Mouse (Mus musculus): ENCODE measurements around the gene Mtf1. TPM values are rescaled to one million over a fixed set of nuclear protein-coding genes. Genes with fewer than 3 reads are reported as not detected.

Gene Mtf1
- polyA plus RNA-seq, 1 experiment from 2014 or later, result 14.1 TPM

DNA sequence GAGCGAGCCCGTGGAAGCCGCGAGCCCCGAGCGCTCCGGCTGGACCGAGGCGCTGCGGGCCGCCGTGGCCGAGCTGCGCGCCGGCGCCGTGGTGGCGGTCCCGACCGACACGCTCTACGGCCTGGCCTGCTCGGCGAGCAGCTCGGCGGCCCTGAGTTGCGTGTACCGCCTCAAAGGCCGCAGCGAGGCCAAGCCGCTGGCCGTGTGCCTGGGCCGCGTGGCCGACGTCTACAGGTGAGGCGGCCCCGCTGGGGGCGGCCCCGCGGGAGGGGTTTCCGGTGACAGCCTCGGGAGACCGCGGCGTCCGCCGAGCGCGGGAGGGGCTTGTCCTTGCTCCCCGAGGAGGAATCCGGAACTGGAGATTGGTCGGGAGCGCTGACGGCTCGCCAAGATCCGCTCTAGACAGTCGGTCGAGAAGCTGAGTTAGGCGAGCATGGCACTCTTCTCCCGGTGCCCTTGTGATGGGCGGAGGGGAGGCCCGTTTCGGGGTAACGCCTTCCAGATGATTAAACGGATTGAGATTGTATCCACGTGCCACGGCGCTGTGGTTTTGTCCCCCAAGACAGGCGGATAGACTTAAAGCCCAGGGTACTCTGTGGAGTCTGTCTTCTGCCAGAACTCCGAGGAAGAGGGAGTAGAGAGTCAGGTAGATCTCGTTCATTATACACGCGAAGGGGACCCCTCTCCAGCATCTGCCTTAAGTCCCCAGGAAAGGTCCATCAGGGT is 49.2 kb downstream of the Mtf1 start, which contains the start of gene 1110065P20Rik:
TSS of gene 1110065P20Rik (minus strand) at position 264 of the 726 bp plus-strand sequence.
- Histone ChIP-seq H3K27me3 (ENCODE audit: insufficient read depth, low read length) (no peaks in the 10 kb centered on the region), H3K36me3 (ENCODE audit: insufficient read depth) (peaks cover 34% of the 10 kb centered on the region), H3K9me3 (ENCODE audit: low read depth, low read length) (no peaks in the 10 kb centered on the region), H3K4me3 (ENCODE audit: low read depth, low read length) (peak within 1 kb of the TSS; percentile 96), H3K4me1 (ENCODE audit: insufficient read depth) (peaks cover 4% of the 10 kb centered on the region; the same call in 1 of the 2 replicates), H3K27ac (ENCODE audit: low read depth) (peak within 1 kb of the TSS; percentile 92), H3K9ac (peak within 1 kb of the TSS; percentile 84), H3K4me2 (peak within 1 kb of the TSS; percentile 93)
- no peak for TF ChIP-seq CTCF (IDR thresholded peaks at IDR 0.05; ENCODE audit: low read depth)
- ATAC-seq (ENCODE audit: insufficient read depth) (peak; percentile 48), DNase-seq (peak; percentile 80)
- under 1% methylated on average over 75 of the region's 75 CpGs for WGBS

DNA sequence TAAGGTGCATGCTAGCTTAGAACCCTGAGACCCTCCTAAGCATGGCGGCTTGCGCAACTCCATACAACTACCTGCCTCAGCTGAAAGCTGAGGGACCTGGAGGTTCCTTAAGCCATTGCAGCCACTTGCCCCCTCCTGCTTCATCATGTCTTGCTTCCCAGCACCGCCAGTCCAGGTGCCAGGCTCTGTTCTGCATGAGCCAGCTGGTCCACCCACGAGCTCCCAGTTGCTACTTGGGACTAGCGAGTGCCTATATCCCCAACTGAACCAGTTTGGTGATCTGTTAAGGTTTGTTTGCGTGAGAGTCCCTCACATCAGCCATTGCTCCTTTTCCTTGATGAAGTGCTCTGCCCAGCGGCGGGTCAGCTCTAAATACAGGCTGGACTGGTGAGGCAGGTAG is 54.4 kb downstream of the Mtf1 start:
- no peak for ATAC-seq (ENCODE audit: insufficient read depth)
- H3K9me3 ChIP-seq (ENCODE audit: low read depth, low read length), result no peaks in the 10 kb centered on the region

DNA sequence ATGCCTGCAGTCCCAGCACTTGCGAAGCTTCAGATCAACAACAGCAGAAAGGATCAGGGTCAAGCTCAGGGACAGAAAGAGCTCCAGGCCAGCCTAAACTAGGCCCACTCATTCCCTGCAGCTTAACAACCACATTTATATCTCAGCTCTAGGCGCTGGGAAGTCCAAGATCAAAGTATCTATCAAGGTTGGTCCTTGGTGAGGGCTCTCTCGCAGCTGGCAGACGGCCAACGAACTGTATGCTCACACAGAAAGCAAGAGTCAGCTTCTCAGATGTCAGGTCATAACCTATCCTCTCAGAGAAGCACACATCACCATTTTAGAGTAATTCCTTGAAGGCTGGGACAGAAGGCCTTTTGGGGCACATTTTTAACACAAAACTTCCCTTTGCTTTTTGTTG is 56.5 kb downstream of the Mtf1 start:
- Histone ChIP-seq H3K4me1 (ENCODE audit: insufficient read depth) (no peaks in the 10 kb centered on the region), H3K9me3 (ENCODE audit: low read depth, low read length) (no peaks in the 10 kb centered on the region), H3K4me3 (ENCODE audit: low read depth, low read length) (no peak overlapping the region), H3K36me3 (ENCODE audit: insufficient read depth) (peaks cover 33% of the 10 kb centered on the region), H3K4me2 (no peak overlapping the region), H3K27ac (ENCODE audit: low read depth) (no peak overlapping the region), H3K9ac (no peak overlapping the region), H3K27me3 (ENCODE audit: insufficient read depth, low read length) (peaks cover 26% of the 10 kb centered on the region)
- 38% methylated on average over 5 of the region's 5 CpGs for WGBS
- DNase-seq (peak; percentile 42), ATAC-seq (ENCODE audit: insufficient read depth) (no peak)
- no peak for TF ChIP-seq CTCF (IDR thresholded peaks at IDR 0.05; ENCODE audit: low read depth)

More for the DNA sequence above, 54.4 kb downstream of the Mtf1 start:
- H3K36me3 ChIP-seq (ENCODE audit: insufficient read depth), result peaks cover 37% of the 10 kb centered on the region
- H3K27ac ChIP-seq (ENCODE audit: low read depth), result no peak overlapping the region
- H3K9ac ChIP-seq, result no peak overlapping the region
- H3K4me1 ChIP-seq (ENCODE audit: insufficient read depth), result peaks cover 4% of the 10 kb centered on the region; the same call in 1 of the 2 replicates
- no peak for TF ChIP-seq CTCF (IDR thresholded peaks at IDR 0.05; ENCODE audit: low read depth)
- peaks cover 8% of the 10 kb centered on the region for H3K27me3 ChIP-seq (ENCODE audit: insufficient read depth, low read length)
- DNase-seq, result no peak
- no peak overlapping the region for H3K4me3 ChIP-seq (ENCODE audit: low read depth, low read length)
- WGBS, result 87% methylated on average over 8 of the region's 8 CpGs
- no peak overlapping the region for H3K4me2 ChIP-seq

DNA sequence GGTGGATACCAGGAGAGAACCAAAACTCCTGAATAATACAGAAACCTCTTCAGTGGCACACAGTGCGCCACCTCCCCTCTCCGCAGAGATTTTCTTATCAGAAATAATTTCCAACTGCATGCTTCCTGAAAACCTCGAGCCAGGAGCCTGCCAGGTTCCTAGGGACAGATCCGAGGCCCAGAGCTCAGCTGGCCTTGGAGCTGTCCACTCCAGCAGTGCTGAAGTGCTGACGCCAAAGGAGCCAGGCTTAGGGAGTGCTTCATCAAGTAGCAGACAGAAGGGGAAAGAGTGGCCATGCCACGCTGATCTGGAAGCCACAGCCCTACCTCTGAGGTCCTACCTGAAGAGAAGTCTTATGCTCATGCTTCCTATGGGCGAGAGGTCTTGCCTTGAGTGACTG is 58.5 kb downstream of the Mtf1 start:
- TF ChIP-seq CTCF (IDR thresholded peaks at IDR 0.05; ENCODE audit: low read depth), result no peak
- Histone ChIP-seq H3K4me2 (no peak overlapping the region), H3K4me3 (ENCODE audit: low read depth, low read length) (no peak overlapping the region), H3K27me3 (ENCODE audit: insufficient read depth, low read length) (peaks cover 30% of the 10 kb centered on the region), H3K27ac (ENCODE audit: low read depth) (no peak overlapping the region), H3K9me3 (ENCODE audit: low read depth, low read length) (no peaks in the 10 kb centered on the region), H3K36me3 (ENCODE audit: insufficient read depth) (peaks cover 14% of the 10 kb centered on the region; the same call in 1 of the 2 replicates), H3K4me1 (ENCODE audit: insufficient read depth) (no peaks in the 10 kb centered on the region), H3K9ac (no peak overlapping the region)
- ATAC-seq (ENCODE audit: insufficient read depth), result 0 out of 2 replicates have a peak, but pooled peaks have one; percentile 54
- WGBS, result 7% methylated on average over 7 of the region's 7 CpGs
- peak; percentile 92 for DNase-seq

DNA sequence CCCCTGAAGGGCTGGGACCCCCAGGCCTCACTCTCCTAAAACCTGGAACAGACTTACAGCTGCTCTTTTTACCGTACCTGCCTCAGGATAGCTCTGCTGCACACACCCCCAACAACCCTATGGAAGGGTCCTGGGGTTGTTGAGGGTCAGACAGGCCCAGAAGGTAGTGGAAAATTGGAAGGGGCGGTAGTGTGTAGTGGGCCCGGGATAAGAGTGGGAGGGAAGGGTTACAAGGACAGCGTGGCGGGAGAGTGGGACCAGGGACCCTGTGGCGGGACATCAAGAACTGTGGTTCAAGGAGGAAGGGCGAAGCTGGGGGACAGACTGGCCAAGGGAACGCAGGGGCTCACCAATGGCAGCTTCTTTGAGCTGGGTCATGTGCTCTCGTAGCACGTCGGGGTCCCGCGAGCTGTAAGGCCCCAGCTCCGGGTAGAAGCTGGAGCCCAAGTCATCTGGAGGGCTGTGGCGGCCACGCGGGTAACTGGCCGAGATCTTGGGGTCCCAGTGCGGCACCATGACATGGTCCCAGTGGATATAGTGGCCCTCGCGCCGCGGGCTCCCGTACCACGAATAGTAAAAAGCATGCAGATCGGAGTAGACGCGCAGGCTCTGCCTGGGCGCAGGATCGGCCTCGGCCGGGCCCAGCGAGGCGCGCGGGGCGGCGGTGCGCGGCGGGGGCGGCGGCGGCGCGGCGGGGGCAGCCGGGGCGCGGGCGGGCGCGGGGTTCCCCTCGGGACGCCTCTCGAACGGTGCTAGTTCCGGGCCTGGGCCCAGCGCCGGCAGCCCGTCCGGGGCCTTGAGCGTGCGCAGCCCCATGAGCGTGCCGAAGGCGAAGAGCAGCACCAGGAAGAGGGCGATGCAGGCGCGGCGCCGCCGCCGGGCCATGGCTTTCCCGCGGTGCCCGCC is 59.6 kb downstream of the Mtf1 start, which contains the start of gene Maneal:
TSS of gene Maneal (minus strand) at position 889 of the 906 bp plus-strand sequence.
- TF ChIP-seq CTCF (IDR thresholded peaks at IDR 0.05; ENCODE audit: low read depth), result no peak
- no peak for DNase-seq
- 4% methylated on average over 69 of the region's 77 CpGs for WGBS
- peak within 1 kb of the TSS; percentile 37 for H3K4me3 ChIP-seq (ENCODE audit: low read depth, low read length)
- 0 out of 2 replicates have a peak, but pooled peaks have one; percentile 28 for ATAC-seq (ENCODE audit: insufficient read depth)
- H3K9ac ChIP-seq, result no peak within 1 kb of the TSS
- no peak within 1 kb of the TSS for H3K27ac ChIP-seq (ENCODE audit: low read depth)
- H3K4me1 ChIP-seq (ENCODE audit: insufficient read depth), result no peaks in the 10 kb centered on the region
- H3K36me3 ChIP-seq (ENCODE audit: insufficient read depth), result peaks cover 3% of the 10 kb centered on the region; the same call in 1 of the 2 replicates
- peak within 1 kb of the TSS; percentile 77 for H3K4me2 ChIP-seq
- H3K27me3 ChIP-seq (ENCODE audit: insufficient read depth, low read length), result peaks cover 30% of the 10 kb centered on the region
- H3K9me3 ChIP-seq (ENCODE audit: low read depth, low read length), result no peaks in the 10 kb centered on the region

DNA sequence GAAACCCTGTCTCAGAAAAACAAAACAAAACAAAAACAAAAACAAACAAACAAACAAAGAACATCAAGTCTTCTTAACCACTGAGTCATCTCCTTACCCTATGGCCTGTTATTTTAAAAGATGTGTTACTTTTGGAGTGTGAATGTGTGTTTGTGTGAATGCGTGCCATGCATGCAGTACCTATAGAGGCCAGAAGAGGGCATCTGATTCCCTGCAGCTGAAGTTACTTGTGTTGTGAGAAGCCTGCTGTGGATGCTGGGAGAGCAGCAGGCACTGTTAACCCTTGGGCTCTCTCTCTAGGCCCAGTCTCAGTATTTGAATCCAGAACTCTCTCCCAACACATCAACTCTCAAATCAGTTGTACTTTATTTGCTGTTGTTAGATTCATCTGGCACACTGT is 70.8 kb downstream of the Mtf1 start:
- Histone ChIP-seq H3K9me3 (ENCODE audit: low read depth, low read length) (no peaks in the 10 kb centered on the region), H3K4me1 (ENCODE audit: insufficient read depth) (no peaks in the 10 kb centered on the region), H3K27ac (ENCODE audit: low read depth) (no peak overlapping the region), H3K9ac (no peak overlapping the region), H3K36me3 (ENCODE audit: insufficient read depth) (no peaks in the 10 kb centered on the region), H3K4me3 (ENCODE audit: low read depth, low read length) (no peak overlapping the region), H3K4me2 (no peak overlapping the region), H3K27me3 (ENCODE audit: insufficient read depth, low read length) (no peaks in the 10 kb centered on the region)
- 88% methylated on average over 1 of the region's 1 CpGs for WGBS
- no peak for DNase-seq
- ATAC-seq (ENCODE audit: insufficient read depth), result no peak
- peak; percentile 46 for TF ChIP-seq CTCF (IDR thresholded peaks at IDR 0.05; ENCODE audit: low read depth)

Measured in lung, embryonic 14.5 days (tissue).